Mouse (Mus musculus): ENCODE measurements at regions not wholly inside any gene's neighbourhood (a gene's known extent, or its start where the extent isn't known, plus 50 kb on each side); places are given as distances from the start of the nearest gene placed in this dataset.

DNA sequence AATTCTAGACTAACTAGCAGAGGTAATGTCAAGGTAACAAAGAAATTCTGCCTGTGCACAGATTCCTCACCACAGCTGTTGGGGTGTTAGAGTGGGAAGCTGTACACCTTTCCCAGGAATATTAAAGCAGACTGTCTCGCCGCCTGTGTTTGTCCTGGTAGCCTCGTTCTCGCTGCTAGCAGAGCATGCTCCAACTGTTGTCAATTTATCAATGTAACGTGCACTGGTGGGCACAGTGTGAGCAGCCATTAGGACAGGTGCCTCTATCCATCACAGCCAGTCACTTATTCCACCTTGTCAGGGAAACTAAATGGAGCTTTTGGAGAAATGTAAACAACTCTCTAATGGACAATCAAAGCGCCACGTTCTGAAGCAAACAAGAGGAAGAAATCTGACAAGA, 339.4 kb downstream of the Lmo4 start:
- Histone ChIP-seq H3K4me1 (ENCODE audit: control insufficient read depth, insufficient read depth, low read length) (no peaks in the 10 kb centered on the region), H3K4me3 (ENCODE audit: insufficient read depth, low read length) (no peak overlapping the region), H3K27ac (ENCODE audit: insufficient read depth, low read length) (no peak overlapping the region)
- TF ChIP-seq CTCF (IDR thresholded peaks at IDR 0.05; ENCODE audit: borderline replicate concordance, insufficient read depth, low read length) (no peak), POLR2A (IDR thresholded peaks at IDR 0.05; ENCODE audit: low read depth, low read length) (no peak)

DNA sequence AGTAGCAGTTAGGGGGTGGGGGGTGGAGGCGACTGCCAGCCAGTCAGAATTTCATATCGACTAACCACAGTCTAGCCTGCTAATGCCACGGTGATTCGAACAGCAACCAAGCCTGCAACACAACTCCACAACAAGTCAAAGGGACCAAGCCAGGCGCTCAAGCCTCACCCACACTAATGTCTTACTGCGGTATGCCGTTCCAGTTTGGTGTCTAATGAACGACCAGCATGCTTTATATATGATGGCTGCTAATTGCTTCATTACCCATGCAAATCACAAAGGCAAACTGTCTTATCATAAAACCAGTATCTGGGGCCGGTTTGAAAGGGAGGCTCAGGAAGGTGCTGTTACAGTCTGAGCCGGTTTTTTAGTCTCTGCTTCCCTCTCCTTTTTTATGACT, 340.5 kb downstream of the Lmo4 start:
- H3K4me3 ChIP-seq (ENCODE audit: insufficient read depth, low read length): no peak overlapping the region
- no peaks in the 10 kb centered on the region for H3K4me1 ChIP-seq (ENCODE audit: control insufficient read depth, insufficient read depth, low read length)
- H3K27ac ChIP-seq (ENCODE audit: insufficient read depth, low read length): no peak overlapping the region
- TF ChIP-seq POLR2A (IDR thresholded peaks at IDR 0.05; ENCODE audit: low read depth, low read length) (no peak), CTCF (IDR thresholded peaks at IDR 0.05; ENCODE audit: borderline replicate concordance, insufficient read depth, low read length) (no peak)

DNA sequence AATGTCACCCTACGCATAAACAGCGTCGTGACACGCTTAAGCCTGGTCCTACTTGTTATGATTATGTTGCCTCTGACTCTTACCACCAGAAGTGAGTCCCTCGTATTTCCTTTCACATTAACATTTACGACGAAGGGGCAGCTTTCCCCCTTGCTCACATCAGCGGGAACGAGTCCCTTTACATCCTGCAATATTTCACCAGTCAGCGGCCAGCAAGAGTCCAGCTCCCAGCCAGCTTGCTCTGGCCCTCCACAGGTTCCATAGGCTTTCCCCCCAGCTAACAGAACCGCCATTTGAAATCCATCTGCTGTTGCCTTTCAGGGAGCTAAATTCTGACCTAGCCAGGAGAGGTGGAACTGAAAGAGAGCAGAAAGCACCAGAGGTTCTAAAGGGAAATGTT, 342.5 kb downstream of the Lmo4 start:
- H3K4me3 ChIP-seq (ENCODE audit: insufficient read depth, low read length): no peak overlapping the region
- H3K27ac ChIP-seq (ENCODE audit: insufficient read depth, low read length): no peak overlapping the region
- TF ChIP-seq CTCF (IDR thresholded peaks at IDR 0.05; ENCODE audit: borderline replicate concordance, insufficient read depth, low read length): no peak
- TF ChIP-seq POLR2A (IDR thresholded peaks at IDR 0.05; ENCODE audit: low read depth, low read length): no peak
- no peaks in the 10 kb centered on the region for H3K4me1 ChIP-seq (ENCODE audit: control insufficient read depth, insufficient read depth, low read length)

DNA sequence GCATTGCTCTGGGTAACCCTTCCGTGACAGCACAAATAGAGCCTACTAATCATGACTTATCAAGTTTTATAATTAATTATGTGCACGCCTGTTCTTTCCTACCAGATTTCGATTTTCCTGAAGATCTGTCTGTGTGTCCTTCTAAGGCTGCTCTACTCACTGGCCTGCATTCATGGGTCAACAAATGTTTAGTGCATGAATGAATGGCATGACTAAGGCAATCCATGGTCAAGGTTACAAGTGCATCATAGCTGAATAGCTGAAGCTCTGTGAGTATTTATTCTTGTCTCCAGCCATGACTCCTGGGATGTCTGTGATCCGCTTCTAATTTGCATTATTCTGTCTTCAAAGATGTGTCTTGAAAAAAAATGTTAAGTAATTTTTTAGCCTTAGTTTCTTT, 343.2 kb downstream of the Lmo4 start:
- H3K27ac ChIP-seq (ENCODE audit: insufficient read depth, low read length): no peak overlapping the region
- no peak overlapping the region for H3K4me3 ChIP-seq (ENCODE audit: insufficient read depth, low read length)
- TF ChIP-seq POLR2A (IDR thresholded peaks at IDR 0.05; ENCODE audit: low read depth, low read length) (no peak), CTCF (IDR thresholded peaks at IDR 0.05; ENCODE audit: borderline replicate concordance, insufficient read depth, low read length) (no peak)
- H3K4me1 ChIP-seq (ENCODE audit: control insufficient read depth, insufficient read depth, low read length): no peaks in the 10 kb centered on the region

DNA sequence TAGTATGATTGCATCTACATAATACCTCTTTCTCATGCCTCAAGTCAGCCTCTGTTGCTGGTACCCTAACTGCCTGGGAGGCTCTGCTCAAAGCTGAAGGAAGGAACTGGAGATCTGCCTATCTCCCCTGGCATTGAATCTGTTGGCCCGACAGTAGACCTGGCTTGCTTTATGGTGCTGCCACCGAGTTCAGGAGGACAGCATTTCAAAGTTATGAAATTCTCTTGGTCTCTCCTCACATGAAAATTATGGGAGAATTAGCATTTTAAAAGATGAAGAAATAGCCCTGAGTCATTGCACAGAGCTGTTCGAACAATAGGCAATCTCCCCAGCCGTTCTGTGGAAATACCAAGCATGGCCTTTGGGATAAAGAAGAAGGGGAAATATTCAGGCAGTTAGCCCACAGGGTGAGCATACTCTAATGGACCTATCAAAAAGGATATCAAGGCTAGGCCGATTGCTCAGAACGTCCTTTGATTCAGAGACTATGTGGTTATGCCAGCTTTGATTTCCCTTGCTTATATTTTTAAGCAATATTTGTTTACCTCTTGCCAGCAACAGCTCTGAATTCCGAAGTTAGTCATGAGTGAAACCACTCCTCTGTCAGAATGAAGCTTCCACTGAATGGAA, 369.3 kb downstream of the Lmo4 start:
- Histone ChIP-seq H3K27ac (ENCODE audit: insufficient read depth, low read length) (no peak overlapping the region), H3K4me1 (ENCODE audit: control insufficient read depth, insufficient read depth, low read length) (no peaks in the 10 kb centered on the region), H3K4me3 (ENCODE audit: insufficient read depth, low read length) (no peak overlapping the region)
- TF ChIP-seq POLR2A (IDR thresholded peaks at IDR 0.05; ENCODE audit: low read depth, low read length) (no peak), CTCF (IDR thresholded peaks at IDR 0.05; ENCODE audit: borderline replicate concordance, insufficient read depth, low read length) (no peak)

DNA sequence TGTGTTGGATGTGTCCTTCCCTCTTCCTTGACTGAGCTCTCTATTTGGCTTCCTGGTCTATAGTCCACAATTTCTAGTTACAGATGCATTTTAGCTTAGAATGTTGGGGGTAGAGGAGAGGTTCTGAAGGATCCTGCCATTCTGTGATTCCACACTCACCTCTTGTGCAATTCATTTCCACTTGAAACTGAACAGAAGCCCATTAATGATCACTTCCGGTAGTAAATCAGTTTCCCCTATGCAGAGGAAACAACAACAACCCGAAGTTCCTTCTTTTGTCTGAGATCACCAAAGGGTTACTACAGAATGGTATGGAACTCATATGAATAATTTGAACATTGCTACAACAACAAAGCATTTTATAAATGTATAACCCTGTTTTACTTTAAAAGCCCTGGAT, 370.3 kb downstream of the Lmo4 start:
- Histone ChIP-seq H3K4me3 (ENCODE audit: insufficient read depth, low read length) (no peak overlapping the region), H3K27ac (ENCODE audit: insufficient read depth, low read length) (no peak overlapping the region), H3K4me1 (ENCODE audit: control insufficient read depth, insufficient read depth, low read length) (no peaks in the 10 kb centered on the region)
- TF ChIP-seq POLR2A (IDR thresholded peaks at IDR 0.05; ENCODE audit: low read depth, low read length) (no peak), CTCF (IDR thresholded peaks at IDR 0.05; ENCODE audit: borderline replicate concordance, insufficient read depth, low read length) (no peak)

DNA sequence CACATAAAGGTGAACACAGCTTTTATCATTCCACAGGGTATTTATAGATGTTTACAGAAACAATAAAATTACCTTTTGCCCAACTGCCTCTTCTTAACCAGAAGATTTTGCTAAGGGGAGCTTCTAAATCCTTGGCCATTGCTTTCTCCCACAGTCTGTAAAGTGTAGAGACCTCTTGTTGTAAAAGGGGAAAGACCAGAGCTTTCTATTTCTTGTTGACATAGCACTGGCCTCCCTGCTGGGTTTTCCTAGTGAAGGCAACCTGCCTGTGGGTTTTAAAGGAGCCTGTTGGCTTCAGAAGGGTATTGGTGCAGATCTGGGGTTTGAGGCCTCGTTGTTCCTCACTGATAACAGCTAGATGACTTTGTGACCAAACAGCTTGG, 381.6 kb downstream of the Lmo4 start:
- TF ChIP-seq POLR2A (IDR thresholded peaks at IDR 0.05; ENCODE audit: low read depth, low read length): no peak
- TF ChIP-seq CTCF (IDR thresholded peaks at IDR 0.05; ENCODE audit: borderline replicate concordance, insufficient read depth, low read length): no peak
- no peak overlapping the region for H3K27ac ChIP-seq (ENCODE audit: insufficient read depth, low read length)
- no peak overlapping the region for H3K4me3 ChIP-seq (ENCODE audit: insufficient read depth, low read length)
- no peaks in the 10 kb centered on the region for H3K4me1 ChIP-seq (ENCODE audit: control insufficient read depth, insufficient read depth, low read length)

DNA sequence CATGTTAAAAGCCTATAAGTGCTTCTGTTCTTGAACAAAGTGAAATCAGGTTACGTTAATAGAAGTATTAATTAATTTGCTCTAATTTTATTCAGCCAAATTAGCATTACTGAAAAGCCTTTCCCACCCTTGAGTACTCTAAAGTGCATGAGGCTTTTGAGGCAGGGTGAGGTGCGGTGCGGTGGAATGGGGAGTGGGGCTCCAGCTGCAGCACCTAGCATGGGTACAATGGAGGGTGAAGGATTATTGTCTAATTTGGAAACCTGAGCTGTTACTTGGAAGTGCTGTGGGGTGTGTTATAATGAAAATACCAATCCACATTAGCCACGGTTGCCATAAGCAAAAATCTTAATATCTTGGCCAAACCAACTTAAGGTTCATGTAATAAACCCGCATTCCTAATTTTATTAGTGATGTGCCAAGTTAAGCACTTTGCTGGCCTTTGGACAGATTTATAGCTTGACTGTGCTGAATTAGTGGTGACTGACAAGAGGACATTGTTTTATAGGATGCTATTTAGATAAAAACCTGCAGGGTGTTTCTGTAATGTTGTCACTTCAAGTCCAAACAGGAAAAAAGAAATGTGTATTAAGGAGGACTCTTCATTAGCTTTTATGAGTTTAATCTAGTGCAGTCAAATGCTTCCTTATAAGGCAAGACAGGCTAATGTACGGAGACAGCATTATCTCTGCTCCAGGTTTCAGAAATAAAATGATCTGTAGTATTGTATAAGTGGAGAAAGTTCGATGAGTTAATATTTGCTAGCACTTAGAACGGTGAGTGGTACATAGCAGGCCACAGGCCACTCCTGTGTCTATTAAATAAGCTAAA, 382.2 kb downstream of the Lmo4 start:
- no peak overlapping the region for H3K27ac ChIP-seq (ENCODE audit: insufficient read depth, low read length)
- no peak for TF ChIP-seq POLR2A (IDR thresholded peaks at IDR 0.05; ENCODE audit: low read depth, low read length)
- no peak for TF ChIP-seq CTCF (IDR thresholded peaks at IDR 0.05; ENCODE audit: borderline replicate concordance, insufficient read depth, low read length)
- H3K4me3 ChIP-seq (ENCODE audit: insufficient read depth, low read length): no peak overlapping the region
- H3K4me1 ChIP-seq (ENCODE audit: control insufficient read depth, insufficient read depth, low read length): no peaks in the 10 kb centered on the region

DNA sequence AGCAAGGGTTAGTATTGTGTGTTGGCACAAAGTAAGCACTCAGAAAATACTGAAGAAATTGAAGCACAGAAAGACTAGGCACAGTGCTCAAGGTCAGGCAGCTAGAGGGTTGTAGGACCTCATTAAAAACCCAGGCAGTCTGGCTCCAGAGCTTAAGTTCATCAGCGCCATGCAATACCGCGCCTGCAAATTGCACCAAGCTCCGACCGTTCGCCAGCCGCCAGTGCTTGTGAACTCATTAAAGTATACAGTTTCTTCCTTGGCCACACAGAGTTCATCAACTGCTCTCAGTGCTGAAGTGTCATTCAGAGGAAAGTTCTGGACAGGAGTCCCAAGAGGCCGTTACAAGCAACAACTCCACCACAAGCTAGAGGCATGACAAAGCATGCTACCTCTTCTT, 397.5 kb downstream of the Lmo4 start:
- H3K27ac ChIP-seq (ENCODE audit: insufficient read depth, low read length): no peak overlapping the region
- no peaks in the 10 kb centered on the region for H3K4me1 ChIP-seq (ENCODE audit: control insufficient read depth, insufficient read depth, low read length)
- H3K4me3 ChIP-seq (ENCODE audit: insufficient read depth, low read length): no peak overlapping the region
- TF ChIP-seq CTCF (IDR thresholded peaks at IDR 0.05; ENCODE audit: borderline replicate concordance, insufficient read depth, low read length) (no peak), POLR2A (IDR thresholded peaks at IDR 0.05; ENCODE audit: low read depth, low read length) (no peak)

DNA sequence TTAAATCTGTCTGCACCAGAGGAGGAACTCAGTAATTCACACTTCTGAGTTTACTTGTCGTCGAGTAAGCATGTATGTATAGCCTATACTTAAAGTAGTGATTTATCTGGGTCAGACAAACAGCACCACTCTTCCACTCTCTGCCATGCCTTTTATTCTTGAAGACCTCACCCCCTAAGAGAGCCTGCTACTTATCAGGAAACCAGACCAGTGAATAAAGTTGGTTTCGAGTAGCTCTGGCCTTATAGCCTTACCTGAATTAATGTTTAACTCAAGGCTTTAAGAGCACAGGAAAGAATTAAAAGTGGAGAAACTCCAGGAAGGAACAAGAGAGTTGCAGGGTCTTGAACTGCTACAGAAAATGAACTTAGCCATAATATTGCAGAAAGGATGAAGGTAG, 398.1 kb downstream of the Lmo4 start:
- no peak overlapping the region for H3K4me3 ChIP-seq (ENCODE audit: insufficient read depth, low read length)
- TF ChIP-seq POLR2A (IDR thresholded peaks at IDR 0.05; ENCODE audit: low read depth, low read length) (no peak), CTCF (IDR thresholded peaks at IDR 0.05; ENCODE audit: borderline replicate concordance, insufficient read depth, low read length) (no peak)
- no peaks in the 10 kb centered on the region for H3K4me1 ChIP-seq (ENCODE audit: control insufficient read depth, insufficient read depth, low read length)
- H3K27ac ChIP-seq (ENCODE audit: insufficient read depth, low read length): no peak overlapping the region
